Mouse (Mus musculus) adrenal gland, postnatal 25 days (tissue): Measurements from ENCODE around the gene Nt5e. TPM values are rescaled to one million over a fixed set of nuclear protein-coding genes. Genes with fewer than 3 reads are reported as not detected.

Source experiments
- DNase-seq: peaks from one replicate; pipeline ENCODE4 v3.0.0; 2021; ENCODE audit warnings: mixed read lengths
- total RNA-seq: library from RNA; stranded (reverse); gene quantifications from 2 replicates; pipeline ENCODE4 v1.2.3, GENCODE M21; 2021

Gene Nt5e
- total RNA-seq, 1 experiment from 2014 or later = 12.3 TPM

DNA sequence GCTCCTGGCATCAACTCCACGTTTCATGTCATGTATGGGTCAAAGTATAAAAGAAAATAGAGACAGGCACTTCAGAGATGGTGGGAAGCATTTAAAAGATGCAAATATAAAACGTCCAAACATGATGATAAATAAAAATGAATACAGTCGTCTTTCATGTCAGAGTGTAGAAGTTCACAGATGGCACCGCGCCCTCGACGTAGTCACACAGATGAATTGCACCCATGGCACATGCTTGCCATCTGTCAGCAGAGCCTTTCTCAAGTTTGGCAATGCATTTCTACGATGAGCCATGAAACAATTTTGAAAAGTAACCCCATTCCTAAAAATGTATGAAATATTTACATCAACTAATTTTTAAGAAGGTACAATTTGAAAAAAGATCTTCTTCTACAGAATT lies 67.9 kb downstream of the Nt5e start:
- no peak for DNase-seq

- DNase-seq = no peak
Measured at GRCm38 (mm10) chr9:88398461-88398860, 71.5 kb downstream of the Nt5e start.

- no peak for DNase-seq
Measured at GRCm38 (mm10) chr9:88404088-88404487, 77.1 kb downstream of the Nt5e start.

- DNase-seq = no peak
Measured at GRCm38 (mm10) chr9:88404515-88404914, 77.5 kb downstream of the Nt5e start.

GRCm38 (mm10) chr9:88409978-88410377 lies 83.0 kb downstream of the Nt5e start:
- no peak for DNase-seq

GRCm38 (mm10) chr9:88416752-88417151 lies 89.8 kb downstream of the Nt5e start:
- no peak for DNase-seq

Other genes with a start within 250 kb of the Nt5e start
- 50.8 and 66.7 TPM in 2 replicates for gene Snx14, start 111.8 kb downstream of the Nt5e start, total RNA-seq
- 0.76 TPM in 1 of 2 replicates, not detected in the other for gene Gm20537, start 129.4 kb downstream of the Nt5e start, total RNA-seq
- gene Syncrip, start 155.4 kb downstream of the Nt5e start, total RNA-seq = 88.2 and 96.1 TPM in 2 replicates
- gene Zfp949, start 220.8 kb downstream of the Nt5e start, total RNA-seq = 10.6 and 11.1 TPM in 2 replicates